Mouse (Mus musculus) cerebellum, adult 11 months (tissue): ENCODE results near the gene Hoxd8.

Experiments
- DNase-seq: peaks from one replicate; pipeline ENCODE4 v3.0.0; 2022

Hoxd8 gene

GRCm38 (mm10) chr2:74686988-74687697 lies 17.3 kb upstream of the Hoxd8 start:
- DNase-seq: no peak

GRCm38 (mm10) chr2:74687698-74688555 lies 16.5 kb upstream of the Hoxd8 start:
- DNase-seq: no peak

GRCm38 (mm10) chr2:74688795-74689573 lies 15.4 kb upstream of the Hoxd8 start:
- no peak for DNase-seq

- no peak for DNase-seq
Measured at GRCm38 (mm10) chr2:74689574-74690337, 14.7 kb upstream of the Hoxd8 start.

DNA sequence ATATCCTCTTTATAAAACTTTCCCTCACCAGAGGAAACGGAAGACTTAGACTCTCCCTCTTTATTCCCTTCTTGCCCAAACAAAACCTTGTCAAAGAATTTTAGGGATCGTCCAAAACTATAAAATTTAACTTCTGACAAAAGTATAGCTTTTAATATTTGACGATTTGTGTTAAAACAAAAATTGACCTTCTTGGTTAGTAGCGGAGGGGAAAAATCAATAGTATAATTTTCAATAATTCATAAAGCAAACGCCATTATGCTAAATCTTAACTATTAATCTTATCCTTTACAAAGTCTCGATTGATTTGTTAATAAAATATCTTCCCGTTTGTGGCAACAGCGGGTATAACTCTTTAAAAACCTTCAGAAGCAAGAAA lies 14.1 kb upstream of the Hoxd8 start:
- DNase-seq: no peak

- no peak for DNase-seq
Measured at GRCm38 (mm10) chr2:74691022-74691951, 13.1 kb upstream of the Hoxd8 start, which contains the start of gene Hoxd10. TSS of gene Hoxd10 (plus strand) at chr2:74691924.

DNA sequence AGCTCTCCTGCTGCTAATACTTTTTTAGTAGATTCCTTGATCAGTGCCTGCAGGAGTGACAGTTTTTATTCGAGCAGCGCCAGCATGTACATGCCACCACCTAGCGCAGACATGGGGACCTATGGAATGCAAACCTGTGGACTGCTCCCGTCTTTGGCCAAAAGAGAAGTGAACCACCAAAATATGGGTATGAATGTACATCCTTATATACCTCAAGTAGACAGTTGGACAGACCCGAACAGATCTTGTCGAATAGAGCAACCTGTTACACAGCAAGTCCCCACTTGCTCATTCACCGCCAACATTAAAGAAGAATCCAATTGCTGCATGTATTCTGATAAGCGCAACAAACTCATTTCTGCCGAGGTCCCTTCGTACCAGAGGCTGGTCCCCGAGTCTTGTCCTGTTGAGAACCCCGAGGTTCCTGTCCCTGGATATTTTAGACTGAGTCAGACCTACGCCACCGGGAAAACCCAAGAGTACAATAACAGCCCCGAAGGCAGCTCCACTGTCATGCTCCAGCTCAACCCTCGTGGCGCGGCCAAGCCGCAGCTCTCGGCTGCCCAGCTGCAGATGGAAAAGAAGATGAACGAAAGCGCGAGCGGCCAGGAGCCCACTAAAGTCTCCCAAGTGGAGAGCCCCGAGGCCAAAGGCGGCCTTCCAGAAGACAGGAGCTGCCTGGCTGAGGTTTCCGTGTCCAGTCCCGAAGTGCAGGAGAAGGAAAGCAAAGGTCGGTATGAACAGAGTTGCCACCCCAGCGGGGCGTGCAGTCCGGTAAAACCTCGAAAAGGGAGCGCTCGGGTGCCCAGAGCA lies 12.2 kb upstream of the Hoxd8 start:
- no peak for DNase-seq

DNA sequence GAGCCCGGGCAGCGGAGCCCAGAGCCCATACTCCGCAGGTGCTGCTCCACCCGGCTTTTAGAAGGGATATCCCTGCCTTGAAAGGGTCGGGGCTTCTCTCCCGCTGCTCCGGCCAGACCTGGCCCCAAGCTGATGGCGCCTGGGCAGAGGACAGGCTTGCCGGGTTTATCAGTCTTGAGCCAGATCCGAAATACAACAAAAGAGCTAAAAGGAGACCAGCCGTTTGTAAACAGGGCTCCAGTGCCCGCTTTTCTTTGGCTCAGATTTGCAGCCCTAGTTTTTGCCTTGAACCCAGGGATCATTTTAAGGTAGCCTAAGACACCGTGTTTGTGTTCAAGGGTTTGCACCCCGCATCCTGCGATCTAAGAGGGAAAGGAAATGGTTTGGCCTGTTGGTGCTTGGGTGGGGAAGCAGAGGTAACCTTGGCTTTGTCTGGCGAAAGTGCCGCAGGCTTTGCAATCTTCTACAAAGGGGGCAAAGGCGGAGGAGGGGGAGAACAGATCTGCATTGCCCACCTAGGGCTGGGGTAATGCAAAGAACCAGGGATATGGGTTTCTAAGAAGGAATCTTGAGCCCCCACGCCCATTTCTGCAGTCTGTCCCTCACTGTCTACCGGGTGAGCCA lies 11.5 kb upstream of the Hoxd8 start:
- no peak for DNase-seq

DNA sequence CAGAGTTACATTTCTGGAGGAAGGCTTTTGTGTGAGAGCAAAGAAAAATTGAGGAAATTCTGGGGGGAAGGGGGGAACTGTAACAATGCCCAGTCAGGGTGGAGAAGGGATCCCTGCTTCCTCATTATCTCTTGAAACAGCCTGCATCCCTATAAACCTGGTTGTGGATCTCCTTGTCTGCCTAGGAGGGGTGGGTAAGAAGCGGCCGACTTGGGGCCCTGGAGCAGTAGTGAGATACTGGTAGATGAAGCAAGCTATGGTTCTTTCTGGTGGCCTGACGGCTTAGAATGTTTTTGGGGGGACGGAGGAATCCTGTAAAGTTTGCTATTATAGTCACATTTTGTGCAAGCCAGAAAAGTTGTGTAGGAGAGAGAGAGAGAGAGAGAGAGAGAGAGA lies 11.0 kb upstream of the Hoxd8 start:
- no peak for DNase-seq

GRCm38 (mm10) chr2:74694066-74694465 lies 10.3 kb upstream of the Hoxd8 start:
- no peak for DNase-seq

- DNase-seq: no peak
Measured at GRCm38 (mm10) chr2:74695383-74695782, 9.0 kb upstream of the Hoxd8 start.

DNA sequence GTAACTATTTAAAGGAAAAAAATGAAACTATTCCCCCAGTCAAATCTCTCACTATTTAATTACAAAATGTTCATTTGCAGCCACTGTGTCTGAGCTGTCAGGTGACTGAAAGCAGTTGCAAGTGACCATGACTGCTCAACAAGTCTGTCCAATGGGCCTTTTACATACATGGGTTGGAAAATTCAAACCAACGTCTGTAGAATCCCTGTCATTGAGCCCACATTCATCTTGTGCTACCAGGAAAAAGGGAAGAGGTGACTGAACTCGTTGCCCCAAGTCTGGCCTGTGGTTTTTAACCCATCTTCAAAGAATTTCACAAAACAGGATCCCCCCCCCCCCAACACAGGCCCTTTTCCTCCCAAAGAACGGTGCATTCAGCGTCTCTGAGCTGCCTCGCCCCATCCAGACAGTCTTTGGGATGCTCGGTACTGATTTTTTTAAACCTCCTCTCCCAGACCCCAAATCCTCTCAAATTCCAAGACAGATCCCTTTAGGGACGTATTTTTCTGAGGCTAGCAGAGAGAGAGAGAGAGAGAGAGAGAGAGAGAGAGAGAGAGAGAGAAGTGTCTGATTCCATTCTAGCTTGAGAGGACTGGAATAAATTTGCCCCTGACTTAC lies 8.5 kb upstream of the Hoxd8 start:
- no peak for DNase-seq

GRCm38 (mm10) chr2:74696442-74697335 lies 7.7 kb upstream of the Hoxd8 start:
- DNase-seq: no peak

GRCm38 (mm10) chr2:74697567-74698121 lies 6.8 kb upstream of the Hoxd8 start, which contains the start of gene Hoxd9:
TSS of gene Hoxd9 (plus strand) at chr2:74697727.
- DNase-seq: no peak

DNA sequence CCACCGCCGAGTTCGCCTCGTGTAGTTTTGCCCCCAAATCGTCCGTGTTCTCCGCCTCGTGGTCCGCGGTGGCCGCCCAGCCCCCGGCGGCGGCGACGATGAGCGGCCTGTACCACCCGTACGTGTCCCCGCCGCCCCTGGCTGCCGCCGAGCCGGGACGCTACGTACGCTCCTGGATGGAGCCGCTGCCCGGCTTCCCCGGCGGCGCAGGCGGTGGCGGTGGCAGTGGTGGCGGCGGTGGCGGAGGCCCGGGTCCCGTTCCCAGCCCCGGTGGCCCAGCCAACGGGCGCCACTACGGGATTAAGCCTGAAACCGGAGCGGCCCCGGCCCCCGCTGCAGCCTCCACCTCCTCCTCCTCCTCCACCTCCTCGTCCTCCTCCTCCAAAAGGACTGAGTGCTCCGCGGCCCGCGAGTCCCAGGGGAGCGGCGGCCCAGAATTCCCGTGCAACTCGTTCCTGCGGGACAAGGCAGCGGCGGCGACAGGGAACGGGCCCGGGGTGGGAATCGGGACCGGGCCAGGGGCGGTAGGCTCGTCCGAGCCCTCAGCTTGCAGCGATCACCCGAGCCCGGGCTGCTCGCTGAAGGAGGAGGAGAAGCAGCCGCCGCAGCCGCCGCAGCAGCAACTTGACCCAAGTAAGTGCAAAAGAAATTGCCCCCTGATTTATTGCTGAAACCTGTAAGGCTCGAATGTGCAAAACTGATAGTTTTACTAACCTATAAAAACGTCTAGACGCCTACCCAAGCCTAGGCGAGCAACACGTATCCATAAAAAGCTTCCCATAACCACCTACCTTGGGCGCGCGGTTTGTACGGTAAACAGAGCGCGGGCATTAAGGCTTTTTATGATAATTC lies 6.0 kb upstream of the Hoxd8 start:
- DNase-seq: no peak

DNA sequence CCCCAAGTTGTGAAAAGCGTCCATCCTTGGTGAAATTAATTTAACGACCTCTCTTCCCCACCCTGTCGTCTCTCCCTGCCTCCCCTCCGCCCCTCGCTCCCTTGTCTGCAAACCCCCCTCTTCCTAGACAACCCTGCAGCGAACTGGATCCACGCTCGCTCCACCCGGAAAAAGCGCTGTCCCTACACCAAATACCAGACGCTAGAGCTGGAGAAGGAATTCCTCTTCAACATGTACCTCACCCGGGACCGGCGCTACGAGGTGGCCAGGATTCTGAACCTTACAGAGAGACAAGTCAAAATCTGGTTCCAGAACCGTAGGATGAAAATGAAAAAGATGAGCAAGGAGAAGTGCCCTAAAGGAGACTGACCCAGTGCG lies 5.4 kb upstream of the Hoxd8 start:
- no peak for DNase-seq
